9 mouse cellular contexts compared by ENCODE assay signal in the genomic region with DNA sequence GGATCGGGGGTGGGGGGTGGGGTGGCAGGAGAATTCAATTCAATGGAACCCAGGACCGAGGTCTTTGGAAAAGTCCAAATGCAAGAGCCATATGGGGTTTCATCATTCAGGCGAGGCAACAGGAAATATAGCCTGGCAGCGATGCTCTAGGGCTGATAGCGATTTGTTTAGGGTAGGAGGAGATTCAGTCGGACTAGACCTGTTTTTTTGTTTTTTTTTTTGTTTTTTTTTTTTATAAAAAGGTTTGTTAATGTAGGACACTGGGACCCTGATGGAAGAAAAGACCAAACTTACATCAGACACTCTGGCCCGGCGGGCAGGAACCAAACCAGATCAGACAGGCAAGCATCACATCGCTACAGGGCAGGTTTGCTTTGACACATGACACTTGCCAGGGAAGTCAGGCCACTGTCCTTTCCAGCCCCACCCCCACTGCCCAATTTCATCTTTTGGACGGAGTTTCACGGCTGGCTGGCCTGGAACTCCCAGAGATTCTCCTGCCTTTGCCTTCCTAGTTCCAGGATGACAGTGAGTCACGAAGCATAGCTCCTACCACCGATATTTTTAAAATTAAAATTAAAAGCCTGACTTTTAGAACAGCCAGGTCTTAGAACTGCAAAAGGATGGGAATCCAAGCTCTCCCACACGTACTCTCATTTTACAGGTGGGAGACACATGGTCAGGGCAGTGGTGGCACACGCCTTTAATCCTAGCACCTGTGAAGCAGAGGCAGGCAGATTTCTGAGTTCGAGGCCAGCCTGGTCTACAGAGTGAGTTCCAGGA. TPM values are rescaled to one million over a fixed set of nuclear protein-coding genes. Genes with fewer than 3 reads are reported as not detected.
A peak's percentile ranks its signal among the peaks of the same experiment; 100 is the strongest.
DNase-seq lines count a peak whose midpoint lies in the region; ATAC-seq and TF ChIP-seq lines count a peak whose summit lies in the region.
"Had no signal": no experiment of that assay in that cellular context is flagged by ENCODE, and none has a peak within 500 bp of the region (broad histone marks: within the 10 kb centered on the region; RNA-seq: fewer than 3 reads in every experiment).

No protein-coding gene starts in this region.

- H3K4me1 ChIP-seq in ES-Bruce4 (ENCODE audit: control insufficient read depth, insufficient read depth, low read length), result peaks cover 12% of the 10 kb centered on the region
- peaks cover 41% of the 10 kb centered on the region for H3K4me1 ChIP-seq in embryonic facial prominence, embryonic 12.5 days
- H3K4me1 ChIP-seq in hindbrain, postnatal 0 days (ENCODE audit: insufficient read depth, low read length), result peaks cover 10% of the 10 kb centered on the region; the same call in 1 of the 2 replicates

- no peaks in the 10 kb centered on the region for H3K27me3 ChIP-seq in ES-Bruce4 (ENCODE audit: control insufficient read depth, insufficient read depth, low read length, poor library complexity, severe bottlenecking)
- no peaks in the 10 kb centered on the region for H3K27me3 ChIP-seq in embryonic facial prominence, embryonic 12.5 days
- no peaks in the 10 kb centered on the region for H3K27me3 ChIP-seq in hindbrain, postnatal 0 days (ENCODE audit: insufficient read depth, low read length)
- H3K27me3 ChIP-seq: Patski had no signal

- peaks cover 13% of the 10 kb centered on the region for H3K36me3 ChIP-seq in ES-Bruce4 (ENCODE audit: control insufficient read depth, insufficient read depth, low read length, poor library complexity, severe bottlenecking)
- H3K36me3 ChIP-seq in embryonic facial prominence, embryonic 12.5 days, result peaks cover 2% of the 10 kb centered on the region; the same call in 1 of the 2 replicates
- no peaks in the 10 kb centered on the region for H3K36me3 ChIP-seq in hindbrain, postnatal 0 days (ENCODE audit: insufficient read depth, low read length)

- no peaks in the 10 kb centered on the region for H3K9me3 ChIP-seq in ES-Bruce4 (replicated peaks; ENCODE audit: control insufficient read depth, insufficient read depth, low read length, poor library complexity, severe bottlenecking)
- H3K9me3 ChIP-seq in embryonic facial prominence, embryonic 12.5 days, result no peaks in the 10 kb centered on the region
- H3K9me3 ChIP-seq in hindbrain, postnatal 0 days (ENCODE audit: low read length), result no peaks in the 10 kb centered on the region

- peak overlapping the region; percentile 98 for H3K4me2 ChIP-seq in embryonic facial prominence, embryonic 12.5 days (replicated peaks)
- peak overlapping the region; percentile 95 for H3K4me2 ChIP-seq in hindbrain, postnatal 0 days (ENCODE audit: low read depth, low read length)

- peak; percentile 45 for DNase-seq in adrenal gland, postnatal 10 days
- no peak for DNase-seq in adrenal gland, postnatal 4 days (ENCODE audit: low spot score in 2 of 2)
- DNase-seq in hindbrain, postnatal 0 days (ENCODE audit: low spot score), result peak; percentile 44
- DNase-seq in lung, postnatal 36 days, result peak; percentile 43
- no peak for DNase-seq in urinary bladder, postnatal 10 days (ENCODE audit: low spot score)
- DNase-seq in layer of hippocampus, adult 8-10 months (ENCODE audit: low spot score in 2 of 2), result no peak

- peak; percentile 98 for TF ChIP-seq EP300 in ES-Bruce4 (IDR thresholded peaks at IDR 0.05; ENCODE audit: insufficient read depth, low read depth, low read length)

- peak overlapping the region; percentile 25 for H3K4me3 ChIP-seq in ES-Bruce4 (ENCODE audit: low read depth, low read length)
- H3K4me3 ChIP-seq in embryonic facial prominence, embryonic 12.5 days, result peak overlapping the region; percentile 92
- H3K4me3 ChIP-seq in hindbrain, postnatal 0 days (ENCODE audit: low read length), result peak overlapping the region; percentile 86

- peak overlapping the region; percentile 8 for H3K9ac ChIP-seq in ES-Bruce4 (ENCODE audit: low read depth, poor library complexity, severe bottlenecking)
- H3K9ac ChIP-seq in embryonic facial prominence, embryonic 12.5 days, result peak overlapping the region; percentile 96; the same call in 1 of the 2 replicates
- H3K9ac ChIP-seq in hindbrain, postnatal 0 days (replicated peaks; ENCODE audit: low read length), result peak overlapping the region; percentile 94

- no peak for TF ChIP-seq POLR2A in ES-Bruce4 (IDR thresholded peaks at IDR 0.05; ENCODE audit: insufficient read depth, low read length)

- peak overlapping the region; percentile 34 for H3K27ac ChIP-seq in ES-Bruce4 (ENCODE audit: insufficient read depth, low read length)
- peak overlapping the region; percentile 96 for H3K27ac ChIP-seq in embryonic facial prominence, embryonic 12.5 days
- H3K27ac ChIP-seq in hindbrain, postnatal 0 days, result peak overlapping the region; percentile 97

- WGBS in embryonic facial prominence, embryonic 12.5 days, result 15% methylated on average over 16 of the region's 16 CpGs
- WGBS in hindbrain, postnatal 0 days, result 22% methylated on average over 16 of the region's 16 CpGs

- no peak for TF ChIP-seq CTCF in ES-Bruce4 (IDR thresholded peaks at IDR 0.05; ENCODE audit: low read depth, low read length)
- TF ChIP-seq CTCF in hindbrain, postnatal 0 days (IDR thresholded peaks at IDR 0.05; ENCODE audit: low read depth), result no peak

- ATAC-seq in embryonic facial prominence, embryonic 12.5 days (ENCODE audit: insufficient number of reproducible peaks, insufficient read depth, low FRiP score, low TSS enrichment), result no peak
- ATAC-seq in hindbrain, postnatal 0 days, result no peak
- ATAC-seq: Patski had no signal

RNA-seq across cellular contexts. Expression of a gene that starts 1.3 kb away (rescaled TPM):
- total RNA-seq in adrenal gland, postnatal 10 days (2021), result 100 to 1,000 TPM in 1 of 2 experiments, 10 to 100 TPM in 1; 46.2 to 129 TPM
- 10 to 100 TPM; 59.7 to 80.6 TPM for total RNA-seq in adrenal gland, postnatal 4 days (2021)
- polyA plus RNA-seq in ES-Bruce4 (2011; ENCODE audit: insufficient read depth, insufficient read length, low read depth, missing spikeins), result 172 and 176 TPM in 2 replicates
- 81.2 and 92.3 TPM in 2 replicates for polyA plus RNA-seq in embryonic facial prominence, embryonic 12.5 days (2016; fragmentation: Nextera tagmentation; extraction: Ambion mirVana)
- total RNA-seq in hindbrain, postnatal 0 days (2014; rRNA removed), result 55.9 and 76.6 TPM in 2 replicates
- polyA plus RNA-seq in hindbrain, postnatal 0 days (2015; fragmentation: Nextera tagmentation; extraction: Ambion mirVana), result 55.2 and 56.9 TPM in 2 replicates
- 10 to 100 TPM; 51.3 to 71.6 (median 61.4) TPM for total RNA-seq in layer of hippocampus, adult 8-10 months (2022)

RNA-seq across cellular contexts. Expression of a gene that starts 49.6 kb away (rescaled TPM):
- 10 to 100 TPM; 26.6 to 30.7 TPM for total RNA-seq in adrenal gland, postnatal 10 days (2021)
- 10 to 100 TPM; 35.7 to 38.0 TPM for total RNA-seq in adrenal gland, postnatal 4 days (2021)
- polyA plus RNA-seq in ES-Bruce4 (2011; ENCODE audit: insufficient read depth, insufficient read length, low read depth, missing spikeins), result 52.9 and 53.7 TPM in 2 replicates
- 41.8 and 41.9 TPM in 2 replicates for polyA plus RNA-seq in embryonic facial prominence, embryonic 12.5 days (2016; fragmentation: Nextera tagmentation; extraction: Ambion mirVana)
- 10.6 and 11.5 TPM in 2 replicates for total RNA-seq in hindbrain, postnatal 0 days (2014; rRNA removed)
- 41.8 and 42.9 TPM in 2 replicates for polyA plus RNA-seq in hindbrain, postnatal 0 days (2015; fragmentation: Nextera tagmentation; extraction: Ambion mirVana)
- total RNA-seq in layer of hippocampus, adult 8-10 months (2022), result 10 to 100 TPM; 17.0 to 19.1 (median 17.7) TPM

RNA-seq across cellular contexts. Expression of a gene that starts 50.0 kb away (rescaled TPM):
- total RNA-seq in adrenal gland, postnatal 10 days (2021), result 10 to 100 TPM; 60.3 to 68.4 TPM
- total RNA-seq in adrenal gland, postnatal 4 days (2021), result 10 to 100 TPM; 82.2 to 88.4 TPM
- polyA plus RNA-seq in ES-Bruce4 (2011; ENCODE audit: insufficient read depth, insufficient read length, low read depth, missing spikeins), result 22.7 and 24.4 TPM in 2 replicates
- 125 TPM in 2 replicates for polyA plus RNA-seq in embryonic facial prominence, embryonic 12.5 days (2016; fragmentation: Nextera tagmentation; extraction: Ambion mirVana)
- 62.6 and 70.1 TPM in 2 replicates for total RNA-seq in hindbrain, postnatal 0 days (2014; rRNA removed)
- polyA plus RNA-seq in hindbrain, postnatal 0 days (2015; fragmentation: Nextera tagmentation; extraction: Ambion mirVana), result 132 and 133 TPM in 2 replicates
- total RNA-seq in layer of hippocampus, adult 8-10 months (2022), result 10 to 100 TPM; 66.2 to 69.6 (median 67.9) TPM

Comparison
In these comparisons a context has a peak if more than half of its experiments do, and no peak if none do; other contexts are left out.
1. DNase-seq: peak in adrenal gland, postnatal 10 days (single experiment), hindbrain, postnatal 0 days (single experiment) and lung, postnatal 36 days (single experiment); none in adrenal gland, postnatal 4 days (0 of 2), urinary bladder, postnatal 10 days (single experiment) and layer of hippocampus, adult 8-10 months (0 of 2).
2. H3K27ac ChIP-seq: peak in every context shown above with its lines; median percentile 97 in hindbrain, postnatal 0 days; 96 in embryonic facial prominence, embryonic 12.5 days; 34 in ES-Bruce4.
3. H3K4me3 ChIP-seq: peak in every context shown above with its lines; median percentile 92 in embryonic facial prominence, embryonic 12.5 days; 86 in hindbrain, postnatal 0 days; 25 in ES-Bruce4.
4. H3K9ac ChIP-seq: peak in every context shown above with its lines; median percentile 96 in embryonic facial prominence, embryonic 12.5 days; 94 in hindbrain, postnatal 0 days; 8 in ES-Bruce4.